Comparison of ENCODE assay signal across 19 mouse cellular contexts in the genomic region with DNA sequence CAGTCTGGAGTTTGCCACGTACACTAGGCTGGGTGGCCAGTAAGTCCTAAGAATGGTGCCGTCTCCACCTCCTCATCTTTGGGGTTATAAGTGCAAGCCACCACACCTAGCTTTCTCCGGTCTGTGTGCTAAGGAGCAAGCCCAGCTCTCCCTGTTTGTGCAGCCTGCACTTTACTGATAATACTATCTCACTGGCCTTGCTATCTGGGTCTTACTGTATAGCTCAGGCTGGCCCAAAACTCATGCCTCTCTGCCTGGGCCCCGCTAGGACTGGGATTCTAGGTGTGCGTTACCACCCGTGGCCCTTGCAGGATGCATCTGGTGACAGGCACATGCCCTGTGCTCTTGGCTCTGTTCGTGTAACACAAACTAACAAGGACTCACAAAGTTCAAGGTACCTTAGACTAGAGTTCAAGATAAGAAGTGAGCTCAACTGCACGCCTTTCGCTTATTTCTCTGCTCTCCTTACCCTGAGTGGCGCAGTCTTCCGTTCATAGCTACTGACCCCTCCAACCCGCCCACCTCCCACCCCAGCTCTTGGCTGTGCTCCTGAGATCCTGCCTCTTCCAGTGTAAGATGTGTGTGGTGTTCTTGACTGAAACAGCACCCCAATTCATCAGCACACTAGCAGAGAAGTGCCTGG.
DNase-seq lines count a peak whose midpoint lies in the region; ATAC-seq and TF ChIP-seq lines count a peak whose summit lies in the region.
"Had no signal": no experiment of that assay in that cellular context is flagged by ENCODE, and none has a peak within 500 bp of the region (broad histone marks: within the 10 kb centered on the region; RNA-seq: fewer than 3 reads in every experiment).

No protein-coding gene starts in this region.

- H3K4me2 ChIP-seq in liver, postnatal 0 days (ENCODE audit: low read depth, low read length), result no peak overlapping the region
- H3K4me2 ChIP-seq in embryonic facial prominence, embryonic 14.5 days (ENCODE audit: low read depth, low read length), result no peak overlapping the region
- no peak overlapping the region for H3K4me2 ChIP-seq in hindbrain, embryonic 12.5 days (replicated peaks)
- no peak overlapping the region for H3K4me2 ChIP-seq in forebrain, embryonic 13.5 days
- H3K4me2 ChIP-seq: lung, embryonic 15.5 days had no signal

- no peak for TF ChIP-seq EP300 in liver, postnatal 0 days (IDR thresholded peaks at IDR 0.05; ENCODE audit: low read depth)

- ATAC-seq in liver, postnatal 0 days, result no peak
- no peak for ATAC-seq in embryonic facial prominence, embryonic 14.5 days (ENCODE audit: low read depth)
- 0 out of 2 replicates have a peak, but pooled peaks have one; percentile 44 for ATAC-seq in megakaryocyte-erythroid progenitor cell, adult 5-6 weeks (replicated peaks; ENCODE audit: low FRiP score, low TSS enrichment, poor library complexity, severe bottlenecking)
- no peak for ATAC-seq in hindbrain, embryonic 12.5 days (ENCODE audit: low FRiP score)
- ATAC-seq in forebrain, embryonic 13.5 days, result no peak
- ATAC-seq: forebrain, postnatal 0 days; hindbrain, embryonic 16.5 days had no signal

- H3K36me3 ChIP-seq in liver, postnatal 0 days (replicated peaks; ENCODE audit: insufficient read depth, low read length), result no peaks in the 10 kb centered on the region
- H3K36me3 ChIP-seq in embryonic facial prominence, embryonic 14.5 days (ENCODE audit: control insufficient read depth, insufficient read depth, low read length), result no peaks in the 10 kb centered on the region
- no peaks in the 10 kb centered on the region for H3K36me3 ChIP-seq in hindbrain, embryonic 12.5 days
- H3K36me3 ChIP-seq in forebrain, embryonic 13.5 days (ENCODE audit: poor library complexity, severe bottlenecking), result no peaks in the 10 kb centered on the region
- H3K36me3 ChIP-seq: lung, embryonic 15.5 days had no signal

- peak; percentile 70 for DNase-seq in heart, adult 11 months
- DNase-seq in heart, postnatal 4 days, result no peak
- DNase-seq in liver, result peak; percentile 47
- no peak for DNase-seq in liver, postnatal 0 days
- DNase-seq in embryonic facial prominence, embryonic 14.5 days (ENCODE audit: low spot score), result no peak
- DNase-seq: cerebellum, adult 11 months; cerebellum, postnatal 14 days; embryo, embryonic 11 days; forebrain, postnatal 0 days; gastrocnemius, adult 2 months; heart, adult 18-20 months; left cerebral cortex, postnatal 4 days; thymus, postnatal 4 days had no signal

- no peak overlapping the region for H3K9ac ChIP-seq in liver, postnatal 0 days (replicated peaks)
- H3K9ac ChIP-seq in embryonic facial prominence, embryonic 14.5 days (ENCODE audit: low read depth, low read length), result no peak overlapping the region
- no peak overlapping the region for H3K9ac ChIP-seq in hindbrain, embryonic 12.5 days
- H3K9ac ChIP-seq in forebrain, embryonic 13.5 days, result no peak overlapping the region
- H3K9ac ChIP-seq: forebrain, postnatal 0 days; lung, embryonic 15.5 days had no signal

- H3K4me3 ChIP-seq in liver, postnatal 0 days (ENCODE audit: low read depth, low read length), result no peak overlapping the region
- H3K4me3 ChIP-seq in embryonic facial prominence, embryonic 14.5 days (ENCODE audit: low read depth, low read length), result no peak overlapping the region
- no peak overlapping the region for H3K4me3 ChIP-seq in hindbrain, embryonic 12.5 days
- no peak overlapping the region for H3K4me3 ChIP-seq in forebrain, embryonic 13.5 days
- H3K4me3 ChIP-seq: gastrocnemius, adult 2 months; lung, embryonic 15.5 days had no signal

- H3K9me3 ChIP-seq in liver, postnatal 0 days (ENCODE audit: low read length), result no peaks in the 10 kb centered on the region
- no peaks in the 10 kb centered on the region for H3K9me3 ChIP-seq in embryonic facial prominence, embryonic 14.5 days (ENCODE audit: control insufficient read depth, low read length)
- peaks cover 5% of the 10 kb centered on the region; the same call in 1 of the 2 replicates for H3K9me3 ChIP-seq in hindbrain, embryonic 12.5 days (replicated peaks)
- no peaks in the 10 kb centered on the region for H3K9me3 ChIP-seq in forebrain, embryonic 13.5 days (replicated peaks)
- H3K9me3 ChIP-seq: lung, embryonic 15.5 days had no signal

- H3K4me1 ChIP-seq in liver, postnatal 0 days (ENCODE audit: insufficient read depth), result no peaks in the 10 kb centered on the region
- peaks cover 2% of the 10 kb centered on the region; the same call in 1 of the 2 replicates for H3K4me1 ChIP-seq in embryonic facial prominence, embryonic 14.5 days (ENCODE audit: control insufficient read depth, insufficient read depth, low read length)
- H3K4me1 ChIP-seq in hindbrain, embryonic 12.5 days, result no peaks in the 10 kb centered on the region
- no peaks in the 10 kb centered on the region for H3K4me1 ChIP-seq in forebrain, embryonic 13.5 days
- H3K4me1 ChIP-seq: lung, embryonic 15.5 days had no signal

- H3K27me3 ChIP-seq in liver, postnatal 0 days (ENCODE audit: insufficient read depth, low read length), result no peaks in the 10 kb centered on the region
- H3K27me3 ChIP-seq in embryonic facial prominence, embryonic 14.5 days (replicated peaks; ENCODE audit: control insufficient read depth, insufficient read depth, low read length), result no peaks in the 10 kb centered on the region
- H3K27me3 ChIP-seq in hindbrain, embryonic 12.5 days, result no peaks in the 10 kb centered on the region
- H3K27me3 ChIP-seq in forebrain, embryonic 13.5 days, result no peaks in the 10 kb centered on the region
- H3K27me3 ChIP-seq: CH12.LX; lung, embryonic 15.5 days had no signal

- 76% methylated on average over 12 of the region's 12 CpGs for WGBS in liver, postnatal 0 days (ENCODE audit: insufficient replicate concordance)
- 83% methylated on average over 12 of the region's 12 CpGs for WGBS in embryonic facial prominence, embryonic 14.5 days
- 88% methylated on average over 12 of the region's 12 CpGs for WGBS in hindbrain, embryonic 12.5 days
- WGBS in forebrain, embryonic 13.5 days, result 92% methylated on average over 12 of the region's 12 CpGs

- no peak overlapping the region for H3K27ac ChIP-seq in liver, postnatal 0 days (ENCODE audit: low read depth)
- H3K27ac ChIP-seq in embryonic facial prominence, embryonic 14.5 days (replicated peaks; ENCODE audit: low read depth, low read length), result peak overlapping the region; percentile 30
- H3K27ac ChIP-seq in hindbrain, embryonic 12.5 days, result no peak overlapping the region
- no peak overlapping the region for H3K27ac ChIP-seq in forebrain, embryonic 13.5 days
- H3K27ac ChIP-seq: gastrocnemius, adult 2 months; lung, embryonic 15.5 days had no signal

- no peak for TF ChIP-seq CTCF in liver, postnatal 0 days (IDR thresholded peaks at IDR 0.05; ENCODE audit: low read depth)

Comparison
In these comparisons a context has a peak if more than half of its experiments do, and no peak if none do; other contexts are left out.
1. DNase-seq: peak in heart, adult 11 months (single experiment) and liver (single experiment); none in heart, postnatal 4 days (single experiment), liver, postnatal 0 days (single experiment) and embryonic facial prominence, embryonic 14.5 days (single experiment).